Mouse (Mus musculus) forebrain, postnatal 0 days (tissue): ENCODE results near the gene Itch. TPM values are rescaled to one million over a fixed set of nuclear protein-coding genes. Genes with fewer than 3 reads are reported as not detected.

ENCODE experiments used
- ATAC-seq: fragments of 200-750 bp; cut with Nextera tagmentation; 2 replicates; pipeline ENCODE4 v1.8.0; 2017; ENCODE audit warnings: mild to moderate bottlenecking, moderate library complexity
- DNase-seq: peaks from one replicate; pipeline ENCODE4 v3.0.0-alpha.2; 2015
- H3K27ac ChIP-seq: fragments of 300-500 bp; sonication (generic); 2 replicates; pipeline ENCODE4 v1.5.1; 2014; ENCODE audit warnings: low read depth, mild to moderate bottlenecking, antibody characterized with exemption, low read length, moderate library complexity, mixed read lengths
- H3K27me3 ChIP-seq: fragments of 300-500 bp; sonication (generic); 2 replicates; pipeline ENCODE4 v1.6.1; 2014; ENCODE audit warnings: mild to moderate bottlenecking, low read length, mixed read lengths; ENCODE audit not compliant: insufficient read depth
- H3K36me3 ChIP-seq: fragments of 300-500 bp; sonication (generic); 2 replicates; pipeline ENCODE4 v1.6.1; 2014; ENCODE audit warnings: mild to moderate bottlenecking, moderate library complexity; ENCODE audit not compliant: insufficient read depth
- H3K4me1 ChIP-seq: fragments of 300-500 bp; sonication (generic); 2 replicates; pipeline ENCODE4 v1.6.1; 2014; ENCODE audit warnings: antibody characterized with exemption; ENCODE audit not compliant: insufficient read depth
- H3K4me2 ChIP-seq: fragments of 300-500 bp; sonication (generic); 2 replicates; pipeline ENCODE4 v1.6.1; 2014; ENCODE audit warnings: low read depth, mild to moderate bottlenecking, moderate library complexity
- H3K4me3 ChIP-seq: fragments of 300-500 bp; sonication (generic); 2 replicates; pipeline ENCODE4 v1.5.1; 2014; ENCODE audit warnings: low read depth, low read length, mixed read lengths
- H3K9ac ChIP-seq: fragments of 300-500 bp; sonication (generic); 2 replicates; pipeline ENCODE4 v1.6.1; 2014; ENCODE audit warnings: mild to moderate bottlenecking
- H3K9me3 ChIP-seq: fragments of 300-500 bp; sonication (generic); 2 replicates; pipeline ENCODE4 v1.6.1; 2016; ENCODE audit warnings: low read length
- CTCF ChIP-seq: sonication (generic); IDR thresholded peaks from 2 replicates; pipeline ENCODE4 v1.5.1; 2016; ENCODE audit warnings: antibody characterized with exemption, control low read depth, low read depth
- WGBS: fragments of 180-500 bp; shearing (Covaris S2); extraction: QIAGEN DNeasy Blood & Tissue Kit; methylation state at CpG from one replicate; pipeline ENCODE4 v1.1.7; 2014; 5-methylcytosine and 5-hydroxymethylcytosine counted together
- polyA plus RNA-seq: library from polyadenylated mRNA; unstranded; fragments of >200 nt; fragmentation: Nextera tagmentation; extraction: Ambion mirVana; gene quantifications from 2 replicates; pipeline ENCODE4 v1.2.1, GENCODE M21; 2015
- total RNA-seq: library from RNA; depleted of rRNA; stranded (reverse); fragments of >200 nt; gene quantifications from 2 replicates; pipeline ENCODE4 v1.2.3, GENCODE M21; 2014

Gene Itch
- total and polyA plus RNA-seq, 2 experiments from 2014 or later = 17.4 to 49.5 TPM

- H3K27me3 ChIP-seq = no peaks in the 10 kb centered on the region
- 76% methylated on average over 2 of the region's 2 CpGs for WGBS
- peak; percentile 15 for DNase-seq
Observed at GRCm38 (mm10) chr2:155207419-155207818, 74.1 kb downstream of the Itch start.

GRCm38 (mm10) chr2:155223145-155223544 lies 89.8 kb downstream of the Itch start:
- peaks cover 61% of the 10 kb centered on the region for H3K36me3 ChIP-seq
- H3K27ac ChIP-seq = no peak overlapping the region
- H3K27me3 ChIP-seq = no peaks in the 10 kb centered on the region
- ATAC-seq = no peak
- no peak for DNase-seq
- H3K4me3 ChIP-seq = no peak overlapping the region
- no peaks in the 10 kb centered on the region for H3K4me1 ChIP-seq
- H3K9me3 ChIP-seq = no peaks in the 10 kb centered on the region
- 90% methylated on average over 2 of the region's 2 CpGs for WGBS
- no peak for TF ChIP-seq CTCF
- no peak overlapping the region for H3K4me2 ChIP-seq
- H3K9ac ChIP-seq = no peak overlapping the region

More at GRCm38 (mm10) chr2:155207419-155207818, 74.1 kb downstream of the Itch start:
- Histone ChIP-seq H3K36me3 (peaks cover 52% of the 10 kb centered on the region), H3K4me1 (no peaks in the 10 kb centered on the region), H3K4me3 (no peak overlapping the region), H3K27ac (no peak overlapping the region), H3K9ac (no peak overlapping the region), H3K4me2 (no peak overlapping the region), H3K9me3 (no peaks in the 10 kb centered on the region)
- TF ChIP-seq CTCF = peak; percentile 65
- no peak; the same call in 1 of the 2 replicates for ATAC-seq

- H3K9me3 ChIP-seq = no peaks in the 10 kb centered on the region
- ATAC-seq = no peak
- H3K4me3 ChIP-seq = no peak overlapping the region
- 91% methylated on average over 7 of the region's 7 CpGs for WGBS
- no peak for TF ChIP-seq CTCF
- no peaks in the 10 kb centered on the region for H3K27me3 ChIP-seq
- no peak overlapping the region for H3K27ac ChIP-seq
- DNase-seq = no peak
- no peak overlapping the region for H3K4me2 ChIP-seq
- peaks cover 60% of the 10 kb centered on the region for H3K36me3 ChIP-seq
- no peak overlapping the region for H3K9ac ChIP-seq
- H3K4me1 ChIP-seq = no peaks in the 10 kb centered on the region
Observed at GRCm38 (mm10) chr2:155224721-155225120, 91.4 kb downstream of the Itch start.

GRCm38 (mm10) chr2:155235746-155236361 lies 102.5 kb downstream of the Itch start:
- no peaks in the 10 kb centered on the region for H3K36me3 ChIP-seq
- H3K27ac ChIP-seq = peak overlapping the region; percentile 87
- WGBS = 3% methylated on average over 13 of the region's 13 CpGs
- TF ChIP-seq CTCF = no peak
- H3K4me1 ChIP-seq = peaks cover 19% of the 10 kb centered on the region
- H3K4me3 ChIP-seq = peak overlapping the region; percentile 89
- H3K9ac ChIP-seq = peak overlapping the region; percentile 86
- DNase-seq (no peak), ATAC-seq (peak; percentile 92)
- H3K4me2 ChIP-seq = peak overlapping the region; percentile 59
- no peaks in the 10 kb centered on the region for H3K9me3 ChIP-seq
- H3K27me3 ChIP-seq = no peaks in the 10 kb centered on the region

GRCm38 (mm10) chr2:155236362-155236992 lies 103.2 kb downstream of the Itch start, which contains the start of gene Dynlrb1:
TSS of gene Dynlrb1 (plus strand) at chr2:155236533.
- peaks cover 19% of the 10 kb centered on the region for H3K4me1 ChIP-seq
- H3K4me2 ChIP-seq = peak within 1 kb of the TSS; percentile 74
- no peak; the same call in 1 of the 2 replicates for TF ChIP-seq CTCF
- peak; percentile 100 for ATAC-seq
- no peaks in the 10 kb centered on the region for H3K27me3 ChIP-seq
- no peaks in the 10 kb centered on the region for H3K9me3 ChIP-seq
- H3K4me3 ChIP-seq = peak within 1 kb of the TSS; percentile 89
- peak; percentile 99 for DNase-seq
- 1% methylated on average over 50 of the region's 50 CpGs for WGBS
- H3K27ac ChIP-seq = peak within 1 kb of the TSS; percentile 87
- peak within 1 kb of the TSS; percentile 86 for H3K9ac ChIP-seq
- H3K36me3 ChIP-seq = no peaks in the 10 kb centered on the region

- 19% methylated on average over 4 of the region's 4 CpGs for WGBS
- Histone ChIP-seq H3K27me3 (no peaks in the 10 kb centered on the region), H3K9ac (peak overlapping the region; percentile 86), H3K4me3 (peak overlapping the region; percentile 89), H3K4me1 (peaks cover 19% of the 10 kb centered on the region), H3K4me2 (peak overlapping the region; percentile 74), H3K9me3 (no peaks in the 10 kb centered on the region), H3K36me3 (no peaks in the 10 kb centered on the region), H3K27ac (peak overlapping the region; percentile 21; the same call in 1 of the 2 replicates)
- ATAC-seq = no peak
- DNase-seq = no peak
- TF ChIP-seq CTCF = no peak
Observed at GRCm38 (mm10) chr2:155237276-155237675, 104.0 kb downstream of the Itch start.

GRCm38 (mm10) chr2:155240915-155241314 lies 107.6 kb downstream of the Itch start:
- peaks cover 14% of the 10 kb centered on the region for H3K4me1 ChIP-seq
- ATAC-seq (no peak), DNase-seq (no peak)
- 85% methylated on average over 4 of the region's 4 CpGs for WGBS
- H3K27ac ChIP-seq = no peak overlapping the region
- H3K36me3 ChIP-seq = peaks cover 34% of the 10 kb centered on the region
- no peak for TF ChIP-seq CTCF
- no peak overlapping the region for H3K9ac ChIP-seq
- no peak overlapping the region for H3K4me3 ChIP-seq
- no peaks in the 10 kb centered on the region for H3K27me3 ChIP-seq
- no peak overlapping the region for H3K4me2 ChIP-seq
- H3K9me3 ChIP-seq = no peaks in the 10 kb centered on the region
